Mouse (Mus musculus) heart, embryonic 12.5 days (tissue): ENCODE measurements around the gene Rhoj. TPM values are rescaled to one million over a fixed set of nuclear protein-coding genes. Genes with fewer than 3 reads are reported as not detected.

Experiments
- ATAC-seq: fragments of 200-750 bp; cut with Nextera tagmentation; 2 replicates; pipeline ENCODE4 v1.8.0; 2017; ENCODE audit warnings: moderate TSS enrichment, moderate library complexity; ENCODE audit not compliant: insufficient number of reproducible peaks, low FRiP score
- H3K27ac ChIP-seq: fragments of 300-500 bp; sonication (generic); 2 replicates; pipeline ENCODE4 v1.5.1; 2016; ENCODE audit warnings: mild to moderate bottlenecking, moderate library complexity; ENCODE audit not compliant: poor library complexity, severe bottlenecking
- H3K27me3 ChIP-seq: fragments of 300-500 bp; sonication (generic); replicated peaks from 2 replicates; pipeline ENCODE4 v1.6.1; 2016; ENCODE audit warnings: mild to moderate bottlenecking, moderate library complexity
- H3K36me3 ChIP-seq: fragments of 300-500 bp; sonication (generic); 2 replicates; pipeline ENCODE4 v1.6.1; 2016; ENCODE audit warnings: mild to moderate bottlenecking, moderate library complexity
- H3K4me1 ChIP-seq: fragments of 300-500 bp; sonication (generic); replicated peaks from 2 replicates; pipeline ENCODE4 v1.6.1; 2016; ENCODE audit warnings: mild to moderate bottlenecking
- H3K4me2 ChIP-seq: fragments of 300-500 bp; sonication (generic); 2 replicates; pipeline ENCODE4 v1.6.1; 2016; ENCODE audit warnings: mild to moderate bottlenecking, moderate library complexity
- H3K4me3 ChIP-seq: fragments of 300-500 bp; sonication (generic); 2 replicates; pipeline ENCODE4 v1.5.1; 2016; ENCODE audit warnings: mild to moderate bottlenecking
- H3K9ac ChIP-seq: fragments of 300-500 bp; sonication (generic); 2 replicates; pipeline ENCODE4 v1.6.1; 2016; ENCODE audit warnings: mild to moderate bottlenecking, moderate library complexity
- H3K9me3 ChIP-seq: fragments of 300-500 bp; sonication (generic); replicated peaks from 2 replicates; pipeline ENCODE4 v1.6.1; 2016; ENCODE audit warnings: mild to moderate bottlenecking, moderate library complexity
- WGBS: fragments of 180-500 bp; shearing (Covaris S2); methylation state at CpG from one replicate; pipeline ENCODE4 v1.1.7; 2016; 5-methylcytosine and 5-hydroxymethylcytosine counted together
- polyA plus RNA-seq: library from polyadenylated mRNA; unstranded; fragments of >200 nt; fragmentation: Nextera tagmentation; extraction: Ambion mirVana; gene quantifications from 2 replicates; pipeline ENCODE4 v1.2.1, GENCODE M21; 2016

Rhoj gene
- polyA plus RNA-seq, 1 experiment from 2014 or later, result 36.0 TPM

- Histone ChIP-seq H3K4me3 (no peak overlapping the region), H3K36me3 (no peaks in the 10 kb centered on the region), H3K27me3 (peaks cover 5% of the 10 kb centered on the region; the same call in 1 of the 2 replicates), H3K4me2 (no peak overlapping the region), H3K9me3 (no peaks in the 10 kb centered on the region), H3K9ac (no peak overlapping the region), H3K27ac (no peak overlapping the region), H3K4me1 (peaks cover 2% of the 10 kb centered on the region; the same call in 1 of the 2 replicates)
- 80% methylated on average over 9 of the region's 9 CpGs for WGBS
- ATAC-seq, result no peak
Observed at GRCm38 (mm10) chr12:75391526-75391925, 83.4 kb downstream of the Rhoj start.

DNA sequence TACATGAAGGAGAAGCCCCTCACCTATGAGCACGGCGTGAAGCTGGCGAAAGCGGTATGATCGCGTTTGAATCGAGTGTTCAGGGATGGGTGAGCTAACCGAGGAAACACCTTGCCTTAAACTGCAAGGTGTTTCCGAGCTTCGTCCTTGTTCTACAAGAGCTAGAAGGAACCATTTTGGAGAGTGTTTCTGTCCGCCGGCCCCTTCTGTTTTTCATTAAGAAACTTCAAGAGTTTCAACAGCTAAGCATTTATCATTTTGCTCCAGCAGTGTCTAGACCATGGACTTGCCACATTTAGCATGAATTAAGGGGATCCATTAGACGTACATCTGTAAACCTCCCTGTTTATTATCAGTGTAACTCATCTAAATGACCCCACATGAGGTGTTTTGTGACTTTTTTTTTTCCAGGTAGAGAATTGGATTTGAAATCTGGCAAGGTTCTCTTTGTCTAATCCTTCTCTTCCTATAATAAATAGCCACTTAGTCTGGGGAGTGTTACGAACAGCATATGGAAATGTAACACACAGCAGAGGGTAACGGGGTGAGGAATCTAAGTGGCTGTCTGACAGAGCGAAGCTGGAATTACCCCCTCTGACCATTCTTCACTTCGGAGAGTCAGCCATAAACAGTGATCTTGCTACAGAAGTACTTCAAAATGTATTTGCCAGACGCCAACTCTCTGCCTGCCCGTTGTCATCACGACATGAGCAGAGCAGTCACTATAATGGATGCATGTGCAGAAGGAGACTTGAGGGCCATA, 86.1 kb downstream of the Rhoj start:
- ATAC-seq, result no peak
- no peak overlapping the region for H3K27ac ChIP-seq
- WGBS, result 83% methylated on average over 20 of the region's 20 CpGs

DNA sequence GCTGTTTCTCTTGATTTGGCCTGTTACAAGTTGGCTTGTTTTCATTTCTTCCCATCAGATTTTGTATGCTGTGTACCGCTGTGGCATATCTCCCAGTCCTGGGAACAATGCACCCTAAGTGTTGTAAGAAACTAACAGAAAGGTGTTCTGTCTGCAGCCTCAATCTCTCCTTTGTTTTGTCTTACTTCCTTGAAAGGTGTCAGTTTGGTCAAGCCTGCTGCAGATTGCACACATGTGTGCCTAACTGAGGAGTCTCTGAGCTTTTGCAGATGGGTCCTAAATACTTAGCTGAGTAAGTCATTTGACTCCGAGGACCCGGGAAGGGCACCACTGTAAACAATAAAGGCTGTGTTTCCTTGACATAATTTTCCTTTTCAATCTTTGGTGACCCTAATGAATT, 88.5 kb downstream of the Rhoj start:
- Histone ChIP-seq H3K9me3 (no peaks in the 10 kb centered on the region), H3K4me2 (no peak overlapping the region), H3K36me3 (no peaks in the 10 kb centered on the region), H3K4me3 (no peak overlapping the region), H3K27me3 (no peaks in the 10 kb centered on the region), H3K27ac (no peak overlapping the region; the same call in 1 of the 2 replicates), H3K9ac (no peak overlapping the region), H3K4me1 (peaks cover 8% of the 10 kb centered on the region; the same call in 1 of the 2 replicates)
- 58% methylated on average over 3 of the region's 3 CpGs for WGBS
- ATAC-seq, result no peak

More for the DNA sequence above, 86.1 kb downstream of the Rhoj start:
- Histone ChIP-seq H3K27me3 (no peaks in the 10 kb centered on the region), H3K4me3 (no peak overlapping the region), H3K9ac (no peak overlapping the region), H3K4me1 (peaks cover 8% of the 10 kb centered on the region; the same call in 1 of the 2 replicates), H3K36me3 (no peaks in the 10 kb centered on the region), H3K9me3 (no peaks in the 10 kb centered on the region), H3K4me2 (no peak overlapping the region)

DNA sequence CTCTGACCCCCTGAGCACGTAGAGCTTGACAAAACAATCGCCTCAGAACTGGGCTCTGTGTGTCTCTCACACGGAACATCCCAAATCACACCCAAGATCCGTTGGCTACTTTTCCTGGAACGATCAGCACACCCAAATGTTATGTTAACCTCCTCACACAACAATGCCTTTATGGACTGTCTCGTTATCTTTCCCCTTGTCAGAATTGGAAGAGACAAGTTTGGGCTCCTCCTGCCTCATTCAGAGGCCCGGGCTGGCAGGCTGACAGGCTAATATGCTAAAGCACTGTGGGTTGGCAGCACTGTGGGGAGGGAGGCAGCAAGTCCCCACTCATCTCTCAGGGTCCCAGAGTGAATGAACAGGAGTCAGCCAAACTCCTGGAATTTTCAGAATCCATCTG, 89.0 kb downstream of the Rhoj start:
- WGBS, result 37% methylated on average over 7 of the region's 7 CpGs
- ATAC-seq, result no peak

GRCm38 (mm10) chr12:75412964-75413363, 104.8 kb downstream of the Rhoj start:
- WGBS, result 75% methylated on average over 9 of the region's 9 CpGs
- H3K9ac ChIP-seq, result no peak overlapping the region
- no peaks in the 10 kb centered on the region for H3K4me1 ChIP-seq
- ATAC-seq, result no peak
- no peaks in the 10 kb centered on the region for H3K36me3 ChIP-seq
- H3K27ac ChIP-seq, result no peak overlapping the region
- H3K4me3 ChIP-seq, result no peak overlapping the region
- H3K9me3 ChIP-seq, result no peaks in the 10 kb centered on the region
- H3K27me3 ChIP-seq, result no peaks in the 10 kb centered on the region
- H3K4me2 ChIP-seq, result no peak overlapping the region

More for the DNA sequence above, 89.0 kb downstream of the Rhoj start:
- Histone ChIP-seq H3K9me3 (no peaks in the 10 kb centered on the region), H3K27ac (no peak overlapping the region), H3K27me3 (no peaks in the 10 kb centered on the region), H3K4me1 (peaks cover 8% of the 10 kb centered on the region; the same call in 1 of the 2 replicates), H3K4me3 (no peak overlapping the region), H3K36me3 (no peaks in the 10 kb centered on the region), H3K9ac (no peak overlapping the region), H3K4me2 (no peak overlapping the region)

DNA sequence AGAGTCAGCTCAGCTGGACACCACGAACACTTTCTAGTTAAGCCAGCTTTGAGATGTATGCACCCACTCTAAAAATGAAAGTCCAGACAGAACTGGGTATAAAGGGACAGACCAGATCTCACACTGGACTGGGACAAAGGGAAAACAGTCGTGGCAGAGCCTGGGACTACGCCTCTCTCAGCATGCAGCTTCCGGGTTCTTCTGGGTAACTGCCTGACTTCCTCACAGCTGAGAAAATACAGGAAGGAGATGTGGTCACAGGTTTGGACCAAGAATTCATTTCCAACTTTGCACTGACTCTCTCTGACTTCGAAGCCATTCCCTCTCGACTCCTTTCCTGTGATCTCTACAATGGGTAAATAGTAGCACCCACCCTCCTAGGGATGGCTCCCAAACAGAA, 106.9 kb downstream of the Rhoj start:
- no peak overlapping the region for H3K4me3 ChIP-seq
- H3K27me3 ChIP-seq, result no peaks in the 10 kb centered on the region
- no peaks in the 10 kb centered on the region for H3K9me3 ChIP-seq
- H3K9ac ChIP-seq, result no peak overlapping the region
- H3K4me2 ChIP-seq, result no peak overlapping the region
- H3K27ac ChIP-seq, result no peak overlapping the region
- WGBS, result 67% methylated on average over 6 of the region's 6 CpGs
- H3K36me3 ChIP-seq, result no peaks in the 10 kb centered on the region
- no peaks in the 10 kb centered on the region for H3K4me1 ChIP-seq
- no peak for ATAC-seq

DNA sequence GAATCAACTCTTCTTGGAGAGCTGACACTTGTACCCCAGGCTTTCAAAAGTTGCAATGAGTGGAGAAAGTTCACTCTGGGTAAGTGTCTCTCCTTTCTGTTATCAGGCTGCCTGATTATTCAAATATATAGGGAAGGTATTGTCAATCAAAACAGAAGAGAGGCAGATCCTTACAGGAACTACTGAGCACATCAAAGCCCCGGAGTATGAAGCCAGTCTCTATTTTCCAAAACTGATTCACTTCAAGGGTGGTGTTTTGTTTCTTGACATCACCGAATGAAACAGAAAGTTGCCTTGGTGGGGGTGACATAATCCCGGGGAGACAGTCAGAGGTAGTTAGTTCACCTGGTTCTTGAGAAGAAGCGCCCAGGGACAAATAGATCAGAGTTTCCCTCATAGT, 108.6 kb downstream of the Rhoj start, which contains the start of gene Gphb5:
Gene Gphb5 (minus strand): TSS at position 101 of the 400 bp plus-strand sequence.
- Histone ChIP-seq H3K4me3 (no peak within 1 kb of the TSS), H3K27ac (no peak within 1 kb of the TSS), H3K36me3 (no peaks in the 10 kb centered on the region), H3K9me3 (no peaks in the 10 kb centered on the region), H3K4me2 (no peak within 1 kb of the TSS), H3K9ac (no peak within 1 kb of the TSS), H3K27me3 (no peaks in the 10 kb centered on the region), H3K4me1 (no peaks in the 10 kb centered on the region)
- WGBS, result 81% methylated on average over 4 of the region's 4 CpGs
- ATAC-seq, result no peak

GRCm38 (mm10) chr12:75424359-75424758, 116.2 kb downstream of the Rhoj start:
- WGBS, result 64% methylated on average over 7 of the region's 7 CpGs
- no peak for ATAC-seq

DNA sequence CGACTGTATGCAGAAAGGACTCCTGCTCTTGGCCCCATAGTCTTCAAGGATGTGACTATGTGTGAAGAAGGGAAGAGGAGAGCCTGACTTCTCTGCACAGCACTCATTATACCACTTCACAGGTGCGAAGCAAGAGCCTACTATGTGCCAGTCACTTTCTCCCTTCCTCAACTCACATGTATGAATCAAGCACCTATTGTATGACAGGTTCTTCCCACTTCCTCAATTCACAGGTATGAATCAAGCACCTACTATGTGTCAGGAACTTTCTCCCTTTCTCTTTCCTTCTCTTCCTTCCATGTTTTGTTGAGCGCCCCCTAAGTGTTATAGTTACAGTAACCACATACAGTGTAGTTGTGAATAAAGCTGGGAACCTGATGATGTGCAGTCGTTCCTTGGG, 116.7 kb downstream of the Rhoj start:
- WGBS, result 72% methylated on average over 4 of the region's 4 CpGs
- Histone ChIP-seq H3K4me2 (no peak overlapping the region), H3K27me3 (no peaks in the 10 kb centered on the region), H3K27ac (no peak overlapping the region), H3K9ac (no peak overlapping the region), H3K4me3 (no peak overlapping the region), H3K4me1 (no peaks in the 10 kb centered on the region), H3K9me3 (no peaks in the 10 kb centered on the region), H3K36me3 (no peaks in the 10 kb centered on the region)
- no peak for ATAC-seq

More at GRCm38 (mm10) chr12:75424359-75424758, 116.2 kb downstream of the Rhoj start:
- Histone ChIP-seq H3K9me3 (no peaks in the 10 kb centered on the region), H3K4me3 (no peak overlapping the region), H3K27me3 (no peaks in the 10 kb centered on the region), H3K36me3 (no peaks in the 10 kb centered on the region), H3K27ac (no peak overlapping the region), H3K4me2 (no peak overlapping the region), H3K4me1 (no peaks in the 10 kb centered on the region), H3K9ac (no peak overlapping the region)

GRCm38 (mm10) chr12:75425882-75426281, 117.8 kb downstream of the Rhoj start:
- Histone ChIP-seq H3K4me1 (no peaks in the 10 kb centered on the region), H3K27me3 (no peaks in the 10 kb centered on the region), H3K27ac (no peak overlapping the region), H3K4me3 (no peak overlapping the region), H3K36me3 (no peaks in the 10 kb centered on the region), H3K9ac (no peak overlapping the region), H3K9me3 (no peaks in the 10 kb centered on the region), H3K4me2 (no peak overlapping the region)
- 75% methylated on average over 7 of the region's 7 CpGs for WGBS
- no peak for ATAC-seq

- 79% methylated on average over 6 of the region's 6 CpGs for WGBS
- H3K36me3 ChIP-seq, result no peaks in the 10 kb centered on the region
- H3K9ac ChIP-seq, result no peak overlapping the region
- H3K27me3 ChIP-seq, result no peaks in the 10 kb centered on the region
- no peak overlapping the region for H3K4me3 ChIP-seq
- ATAC-seq, result no peak
- H3K9me3 ChIP-seq, result 0 out of 2 replicates have a peak, but pooled peaks cover 5% of the 10 kb centered on the region
- no peak overlapping the region for H3K4me2 ChIP-seq
- H3K4me1 ChIP-seq, result no peaks in the 10 kb centered on the region
- no peak overlapping the region for H3K27ac ChIP-seq
Observed at GRCm38 (mm10) chr12:75428719-75429118, 120.6 kb downstream of the Rhoj start.
